Mouse (Mus musculus) erythroblast, embryonic 14.5 days (primary cell): ENCODE measurements around the gene Mrgpra6.

ENCODE experiments used
- GATA1 ChIP-seq: IDR thresholded peaks from 2 replicates; pipeline ENCODE4 v1.6.1; 2012; ENCODE audit warnings: low read length, inconsistent platforms, mixed read lengths
- TAL1 ChIP-seq: IDR thresholded peaks from 3 replicates; pipeline ENCODE4 v1.6.1; 2012; ENCODE audit warnings: low read length, inconsistent platforms, mixed read lengths

DNA sequence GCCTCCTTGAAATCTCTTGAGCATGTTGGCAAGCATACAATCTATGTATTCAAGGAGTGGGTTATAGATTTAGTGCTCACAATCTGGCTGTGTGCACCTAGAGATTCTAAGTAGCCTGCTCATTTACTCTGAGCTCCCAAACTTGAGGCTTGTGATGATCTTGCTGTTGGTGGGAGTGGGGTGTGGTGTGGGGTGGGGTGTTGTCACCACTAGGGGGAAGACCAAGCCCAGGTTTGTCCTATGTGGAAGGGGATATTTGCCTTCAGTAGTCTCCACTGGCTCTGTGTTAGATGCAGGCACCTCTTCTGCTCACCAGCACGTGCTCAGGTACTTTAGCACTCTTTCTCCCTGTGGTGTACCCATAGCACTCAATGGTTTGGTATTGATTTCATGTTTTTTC, 9.4 kb downstream of the Mrgpra6 start:
- TF ChIP-seq GATA1: no peak
- no peak for TF ChIP-seq TAL1
